Mouse (Mus musculus) cerebellum, adult 2 months (tissue): ENCODE results near the gene Rbpj. TPM values are rescaled to one million over a fixed set of nuclear protein-coding genes. Genes with fewer than 3 reads are reported as not detected.

ENCODE experiments used
- DNase-seq, 2 experiments: peaks; one replicate each; pipeline ENCODE4 v3.0.0; 2021
- H3K27ac ChIP-seq: fragments of 200-500 bp; 2 replicates; pipeline ENCODE4 v1.5.1; 2012; ENCODE audit warnings: low read length, control low read depth, inconsistent platforms; ENCODE audit not compliant: insufficient read depth
- H3K27me3 ChIP-seq: fragments of 200-500 bp; 2 replicates; pipeline ENCODE4 v1.6.1; 2012; ENCODE audit warnings: inconsistent platforms, mild to moderate bottlenecking, low read length, moderate library complexity; ENCODE audit not compliant: control insufficient read depth, insufficient read depth
- H3K4me1 ChIP-seq: fragments of 200-500 bp; 2 replicates; pipeline ENCODE4 v1.6.1; 2011; ENCODE audit warnings: low read length; ENCODE audit not compliant: control insufficient read depth, insufficient read depth
- H3K4me3 ChIP-seq: fragments of 200-500 bp; replicated peaks from 2 replicates; pipeline ENCODE3; 2011; ENCODE audit warnings: mild to moderate bottlenecking, low read depth, low read length, control low read depth; ENCODE audit not compliant: insufficient read depth
- CTCF ChIP-seq: fragments of 200-500 bp; IDR thresholded peaks from 2 replicates; pipeline ENCODE4 v1.5.1; 2011; ENCODE audit warnings: low read depth, mild to moderate bottlenecking, control low read depth, low read length, moderate library complexity, borderline replicate concordance; ENCODE audit not compliant: insufficient read depth
- POLR2A ChIP-seq: fragments of 200-500 bp; IDR thresholded peaks from 2 replicates; pipeline ENCODE4 v1.6.1; 2011; ENCODE audit warnings: low read length, control low read depth, borderline replicate concordance; ENCODE audit not compliant: insufficient read depth
- WGBS: fragments of 180-500 bp; shearing (Covaris S2); methylation state at CpG from one replicate; pipeline ENCODE4 v1.1.7; 2018; 5-methylcytosine and 5-hydroxymethylcytosine counted together
- polyA plus RNA-seq: library from polyadenylated mRNA; depleted of rRNA; stranded (reverse); fragments of >200 nt; gene quantifications from 2 replicates; pipeline ENCODE4 v1.2.3, GENCODE M21; 2012

Gene Rbpj
- polyA plus RNA-seq, 1 experiment, result 19.6 TPM

GRCm38 (mm10) chr5:53564309-53564708, 98.4 kb downstream of the Rbpj start:
- H3K27ac ChIP-seq, result no peak overlapping the region
- H3K4me1 ChIP-seq, result no peaks in the 10 kb centered on the region
- no peak for DNase-seq
- WGBS, result 90% methylated on average over 19 of the region's 19 CpGs
- TF ChIP-seq POLR2A (no peak), CTCF (no peak)
- H3K27me3 ChIP-seq, result no peaks in the 10 kb centered on the region
- no peak overlapping the region for H3K4me3 ChIP-seq

GRCm38 (mm10) chr5:53565213-53565794, 99.4 kb downstream of the Rbpj start:
- no peak for DNase-seq
- H3K27ac ChIP-seq, result no peak overlapping the region
- no peak overlapping the region for H3K4me3 ChIP-seq
- H3K27me3 ChIP-seq, result no peaks in the 10 kb centered on the region
- H3K4me1 ChIP-seq, result no peaks in the 10 kb centered on the region
- TF ChIP-seq POLR2A (no peak), CTCF (no peak)
- 73% methylated on average over 5 of the region's 5 CpGs for WGBS

GRCm38 (mm10) chr5:53566485-53567083, 100.6 kb downstream of the Rbpj start:
- no peaks in the 10 kb centered on the region for H3K4me1 ChIP-seq
- 89% methylated on average over 15 of the region's 15 CpGs for WGBS
- no peak overlapping the region for H3K27ac ChIP-seq
- TF ChIP-seq POLR2A (no peak), CTCF (no peak)
- no peak overlapping the region for H3K4me3 ChIP-seq
- no peak for DNase-seq
- H3K27me3 ChIP-seq, result no peaks in the 10 kb centered on the region

- TF ChIP-seq POLR2A, result no peak
- no peak for TF ChIP-seq CTCF
- DNase-seq, result no peak
- no peaks in the 10 kb centered on the region for H3K4me1 ChIP-seq
- no peak overlapping the region for H3K27ac ChIP-seq
- H3K4me3 ChIP-seq, result no peak overlapping the region
- no peaks in the 10 kb centered on the region for H3K27me3 ChIP-seq
- 85% methylated on average over 5 of the region's 5 CpGs for WGBS
These were observed 106.5 kb downstream of the Rbpj start for GRCm38 (mm10) chr5:53572496-53572895.

GRCm38 (mm10) chr5:53574883-53575442, 109.0 kb downstream of the Rbpj start:
- DNase-seq, result no peak
- no peaks in the 10 kb centered on the region for H3K4me1 ChIP-seq
- H3K27me3 ChIP-seq, result no peaks in the 10 kb centered on the region
- no peak overlapping the region for H3K4me3 ChIP-seq
- 66% methylated on average over 3 of the region's 3 CpGs for WGBS
- no peak overlapping the region for H3K27ac ChIP-seq
- TF ChIP-seq POLR2A (no peak), CTCF (no peak)

- Histone ChIP-seq H3K27me3 (no peaks in the 10 kb centered on the region), H3K4me3 (no peak overlapping the region), H3K4me1 (no peaks in the 10 kb centered on the region), H3K27ac (no peak overlapping the region)
- no peak for DNase-seq
- 82% methylated on average over 10 of the region's 10 CpGs for WGBS
- TF ChIP-seq CTCF (no peak), POLR2A (no peak)
These were observed 111.4 kb downstream of the Rbpj start for GRCm38 (mm10) chr5:53577272-53577889.

GRCm38 (mm10) chr5:53584069-53584767, 118.3 kb downstream of the Rbpj start:
- no peak overlapping the region for H3K4me3 ChIP-seq
- H3K27ac ChIP-seq, result no peak overlapping the region

More at GRCm38 (mm10) chr5:53584069-53584767, 118.3 kb downstream of the Rbpj start:
- DNase-seq, result no peak
- 94% methylated on average over 9 of the region's 9 CpGs for WGBS
- TF ChIP-seq POLR2A (no peak), CTCF (no peak)
- H3K4me1 ChIP-seq, result no peaks in the 10 kb centered on the region
- H3K27me3 ChIP-seq, result no peaks in the 10 kb centered on the region
